Mouse (Mus musculus): Measurements from ENCODE around the gene Sorcs3.

Gene Sorcs3

GRCm38 (mm10) chr19:48700111-48700658 lies 494.4 kb downstream of the Sorcs3 start:
- in situ Hi-C loops (cut with MboI, MseI), result no loop called here

DNA sequence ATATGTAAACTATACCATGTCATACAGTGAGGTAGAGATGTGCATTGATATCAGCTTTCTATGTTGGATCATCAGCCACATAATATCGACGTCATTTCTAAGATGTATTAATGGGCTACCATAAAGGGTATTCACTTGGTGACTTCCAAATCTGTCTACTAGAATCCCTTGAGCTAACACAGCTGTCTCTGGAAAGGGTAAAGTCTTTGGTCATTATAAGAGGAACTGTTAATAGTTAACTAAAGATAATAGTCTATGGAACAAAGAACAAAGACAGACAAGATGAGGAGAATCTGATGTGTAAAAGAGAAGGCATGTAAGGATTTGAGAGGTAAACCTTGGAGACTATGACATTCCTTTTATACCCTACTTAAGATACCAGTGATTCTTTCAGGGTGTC lies 497.9 kb downstream of the Sorcs3 start:
- in situ Hi-C loops (cut with MboI, MseI), result no loop called here

DNA sequence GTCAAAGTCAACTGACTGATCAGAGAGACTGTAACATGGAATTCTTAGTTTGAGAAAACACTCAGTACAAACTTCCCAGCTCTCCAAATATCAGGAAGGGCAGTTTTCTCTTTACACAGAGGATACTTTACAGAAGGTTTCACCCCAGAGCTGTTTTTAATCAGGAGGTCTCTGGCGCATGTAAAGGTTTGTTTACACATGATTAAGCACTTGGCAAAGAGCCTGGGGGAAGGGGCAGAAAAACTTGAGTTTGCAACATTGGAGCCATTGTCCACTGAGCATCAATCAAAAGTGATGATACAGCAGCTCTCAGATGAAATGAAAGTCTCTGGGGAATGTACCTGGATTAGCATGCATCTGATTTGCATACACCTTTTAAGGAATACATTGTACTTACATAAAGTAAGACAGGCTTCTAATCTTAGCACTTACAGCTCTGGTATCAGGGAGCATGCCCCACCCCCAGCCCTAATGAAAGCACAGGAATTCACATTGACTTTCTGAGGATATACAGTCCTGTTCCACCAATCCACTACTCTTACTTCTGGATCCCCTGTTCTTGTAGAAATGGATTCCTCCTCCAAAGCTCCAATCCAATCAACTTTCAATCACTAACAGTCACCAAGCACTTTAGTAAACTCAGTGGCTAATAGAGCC lies 500.6 kb downstream of the Sorcs3 start:
- in situ Hi-C loops (cut with MboI, MseI), result no loop called here

DNA sequence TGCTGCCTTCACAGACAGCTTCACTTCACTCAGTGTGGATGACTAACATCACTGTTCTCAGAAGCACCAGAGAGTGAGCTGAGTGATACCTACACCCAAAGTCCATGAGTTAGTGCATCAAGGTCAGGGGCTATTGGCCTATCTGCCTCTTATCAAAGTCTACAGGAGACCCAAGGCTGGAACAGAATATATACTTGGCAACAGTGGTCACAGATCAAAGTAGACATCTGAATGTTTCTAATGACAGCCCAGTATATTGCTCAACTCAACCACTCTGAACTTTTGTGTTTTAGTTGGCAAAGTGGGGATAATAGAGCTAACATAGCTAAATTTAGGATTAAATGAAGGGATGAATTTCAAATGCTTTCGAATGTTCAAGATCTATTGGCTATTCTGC lies 501.1 kb downstream of the Sorcs3 start:
- in situ Hi-C loops (cut with MboI, MseI), result no loop called here

DNA sequence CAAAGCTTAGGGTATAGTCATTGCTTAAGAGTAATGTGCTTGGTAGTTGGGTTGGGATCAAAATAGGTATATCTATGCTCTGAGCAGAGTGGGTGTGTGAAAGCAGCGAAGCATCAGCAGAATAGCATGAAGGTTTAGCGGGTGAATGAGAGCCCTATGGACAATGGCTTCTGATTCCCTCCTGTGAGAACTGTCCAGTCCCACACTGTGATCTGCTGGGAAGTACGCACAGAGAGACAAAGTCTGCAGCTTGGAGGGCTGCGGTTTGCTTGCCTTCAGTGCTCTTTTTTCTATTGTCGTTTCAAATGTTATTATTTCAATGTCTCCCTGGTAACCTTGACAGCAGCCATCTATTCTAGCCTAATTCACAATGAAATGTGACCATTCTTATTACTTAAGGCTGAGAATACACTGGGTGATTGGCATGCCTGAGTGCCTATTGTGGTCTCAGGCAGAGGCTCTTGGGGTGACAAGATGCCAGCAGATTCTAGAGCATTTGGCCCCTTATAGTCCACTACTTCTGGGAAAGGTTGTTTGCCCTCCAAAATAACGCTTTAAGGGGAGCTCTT lies 520.1 kb downstream of the Sorcs3 start:
- in situ Hi-C loops (cut with MboI, MseI), result no loop called here

GRCm38 (mm10) chr19:48727048-48727447 lies 521.2 kb downstream of the Sorcs3 start:
- in situ Hi-C loops (cut with MboI, MseI), result no loop called here

- in situ Hi-C loops (cut with MboI, MseI), result no loop called here
These were observed 521.8 kb downstream of the Sorcs3 start for GRCm38 (mm10) chr19:48727601-48728000.

GRCm38 (mm10) chr19:48731731-48732130 lies 525.9 kb downstream of the Sorcs3 start:
- in situ Hi-C loops (cut with MboI, MseI), result no loop called here

GRCm38 (mm10) chr19:48734370-48734769 lies 528.5 kb downstream of the Sorcs3 start:
- in situ Hi-C loops (cut with MboI, MseI), result no loop called here

- in situ Hi-C loops (cut with MboI, MseI), result no loop called here
These were observed 531.7 kb downstream of the Sorcs3 start for GRCm38 (mm10) chr19:48737554-48737953.

- in situ Hi-C loops (cut with MboI, MseI), result no loop called here
These were observed 549.3 kb downstream of the Sorcs3 start for GRCm38 (mm10) chr19:48755156-48755555.

DNA sequence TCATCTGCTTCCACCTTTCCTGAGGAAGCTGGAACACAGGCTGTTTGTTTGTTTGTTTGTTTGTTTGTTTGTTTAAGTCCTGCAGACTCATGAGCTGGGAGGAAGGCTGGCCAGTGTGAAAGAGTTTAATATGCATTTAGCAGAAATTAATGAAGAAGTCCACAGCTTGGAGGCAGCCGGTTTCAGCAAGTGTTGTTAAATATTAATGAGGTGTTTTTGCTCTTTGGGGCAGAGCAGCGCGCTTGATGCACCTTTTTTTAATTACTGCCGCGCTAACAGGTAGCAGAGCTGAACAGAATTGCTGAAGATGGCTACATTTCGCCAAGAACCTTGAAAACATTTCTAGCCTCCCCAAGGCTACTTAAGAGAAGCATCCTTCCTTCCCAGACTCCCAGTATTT lies 551.0 kb downstream of the Sorcs3 start:
- in situ Hi-C loops (cut with MboI, MseI), result no loop called here

DNA sequence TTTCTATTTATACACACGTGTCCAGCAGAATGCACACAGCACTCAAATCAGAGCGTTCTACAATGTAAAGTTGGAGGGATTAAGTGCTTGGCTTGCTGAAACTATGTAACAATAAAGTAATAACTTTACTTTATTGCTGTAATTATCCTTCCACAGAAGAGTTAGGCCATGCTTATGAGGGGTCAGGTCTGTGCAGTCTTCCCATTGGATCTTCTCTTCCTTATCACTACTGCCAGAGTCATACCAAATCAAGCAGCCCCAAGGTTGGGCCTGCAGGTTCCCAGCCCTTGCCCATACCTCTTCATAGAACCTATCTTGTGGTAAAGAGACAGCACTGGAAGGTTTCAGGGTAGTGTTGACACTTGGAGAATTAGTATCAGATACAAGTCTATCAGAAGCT lies 560.7 kb downstream of the Sorcs3 start:
- in situ Hi-C loops (cut with MboI, MseI), result no loop called here

DNA sequence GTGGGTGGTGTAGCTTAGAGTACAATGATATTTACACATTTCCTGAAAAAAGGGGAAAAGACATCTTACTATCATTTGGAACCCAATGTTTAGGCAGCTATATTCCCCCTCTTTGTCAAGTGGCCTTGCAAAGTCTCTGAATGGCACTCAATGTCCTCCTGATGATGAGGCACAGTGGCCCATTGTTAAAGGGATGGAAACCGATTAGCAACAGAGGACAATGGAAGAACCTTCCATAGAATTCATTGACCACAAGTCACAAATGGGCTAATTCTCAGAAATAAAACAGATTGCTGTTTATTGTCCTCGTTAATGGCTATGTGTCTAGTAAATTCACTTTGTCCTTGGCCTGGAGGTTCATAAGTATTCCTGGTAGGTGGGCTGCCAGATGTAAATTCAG lies 565.7 kb downstream of the Sorcs3 start:
- in situ Hi-C loops (cut with MboI, MseI), result no loop called here

DNA sequence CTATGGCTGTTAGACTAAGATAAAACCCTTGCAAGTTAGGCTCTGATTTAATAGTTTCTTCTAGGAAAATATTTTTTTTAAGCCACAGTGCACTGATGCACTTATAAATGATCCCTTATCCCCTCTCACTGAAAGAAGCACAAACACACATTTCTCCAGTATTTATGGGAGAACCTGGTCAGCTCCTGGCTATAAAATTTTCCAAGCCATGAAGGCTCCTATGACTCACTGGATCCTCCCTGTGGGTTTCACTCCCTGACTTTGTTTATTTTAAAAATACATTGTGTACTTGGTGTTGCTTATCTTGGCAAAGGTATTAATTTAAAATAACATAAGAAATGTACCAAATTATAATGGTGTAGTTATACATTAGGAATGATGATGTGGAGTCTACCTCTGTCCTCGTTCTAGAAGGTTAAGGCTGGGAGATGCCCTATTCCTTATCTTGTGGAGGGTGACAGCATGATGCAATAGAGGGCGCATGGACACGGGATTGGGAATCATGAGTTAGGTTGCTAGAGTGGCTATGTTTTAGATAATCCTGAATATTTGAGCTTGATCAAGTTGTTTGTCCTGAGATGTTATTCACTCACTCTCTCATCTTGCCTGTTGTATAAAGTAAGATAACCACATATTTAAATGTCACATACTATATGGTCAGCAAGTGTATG lies 573.4 kb downstream of the Sorcs3 start:
- in situ Hi-C loops (cut with MboI, MseI), result no loop called here

DNA sequence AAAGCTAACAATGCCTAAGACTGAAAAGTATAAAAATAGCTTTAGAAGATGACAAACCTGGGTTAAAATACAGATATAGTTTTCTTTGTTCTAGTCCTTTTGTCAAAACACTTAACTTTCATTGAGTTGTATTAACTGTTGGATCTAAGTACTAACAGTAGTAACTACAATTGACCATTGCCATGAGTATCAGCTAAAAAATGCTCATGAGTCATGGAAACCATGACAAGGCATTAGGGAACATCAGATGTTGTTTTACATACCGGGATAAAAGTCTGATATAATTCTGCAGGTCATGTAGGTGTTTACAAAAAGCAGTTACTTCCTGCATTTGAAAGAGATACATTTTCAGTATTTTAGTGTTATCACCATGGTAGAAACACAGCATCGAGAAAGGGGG lies 575.0 kb downstream of the Sorcs3 start:
- in situ Hi-C loops (cut with MboI, MseI), result no loop called here

DNA sequence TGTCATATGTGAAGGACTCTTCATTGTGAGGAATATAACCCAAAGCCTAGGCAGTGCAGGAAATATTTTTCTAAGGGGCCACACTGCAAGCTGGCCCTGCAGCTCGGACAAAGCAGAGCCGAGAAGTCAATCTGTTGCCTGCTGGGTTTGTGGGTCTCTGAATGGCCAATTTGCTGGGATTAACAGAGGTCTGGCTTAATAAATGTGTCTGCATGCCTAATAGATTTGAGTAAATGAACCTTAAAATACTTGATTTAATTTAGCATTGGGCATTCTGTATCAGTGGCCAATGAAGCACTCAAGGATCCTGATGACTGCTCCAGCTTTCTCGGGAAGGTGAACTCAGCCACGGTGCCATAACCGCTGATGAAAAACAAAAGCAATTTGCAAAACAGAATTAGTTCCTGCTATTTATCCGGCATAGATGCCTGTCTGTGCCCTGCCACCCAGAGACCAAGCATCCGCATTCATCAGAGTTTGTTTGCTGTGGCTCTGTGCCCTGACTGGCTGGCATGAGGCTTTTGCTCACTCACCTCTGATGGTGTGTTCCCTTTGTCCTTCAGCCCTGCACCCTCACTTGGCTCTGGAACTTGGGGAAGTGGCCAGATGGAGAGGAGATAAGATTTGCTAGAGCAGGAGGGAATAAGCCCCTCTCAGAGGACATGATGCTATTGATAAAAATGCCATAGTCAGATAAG lies 576.3 kb downstream of the Sorcs3 start:
- in situ Hi-C loops (cut with MboI, MseI), result no loop called here

- in situ Hi-C loops (cut with MboI, MseI), result no loop called here
These were observed 581.4 kb downstream of the Sorcs3 start for GRCm38 (mm10) chr19:48787269-48787668.

DNA sequence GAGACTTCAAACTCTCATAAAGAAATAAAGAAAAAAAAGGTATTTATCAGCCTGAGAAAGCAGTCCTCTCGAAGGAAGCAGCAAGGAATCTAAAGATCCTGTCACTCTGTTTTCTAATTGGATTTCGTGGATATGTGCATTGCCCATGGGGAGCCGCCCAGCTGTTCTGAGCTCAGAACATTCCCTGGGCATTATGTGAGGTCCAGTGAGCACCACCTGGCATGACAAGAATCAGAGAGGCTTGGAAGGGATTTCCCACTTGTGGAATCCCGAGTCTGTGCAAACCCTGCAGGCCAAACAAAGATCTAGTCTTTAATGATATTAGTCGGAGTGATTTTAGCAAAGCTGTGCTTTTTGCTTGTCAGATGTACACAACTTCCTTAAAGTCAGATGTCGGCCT lies 598.7 kb downstream of the Sorcs3 start:
- in situ Hi-C loops (cut with MboI, MseI), result no loop called here

GRCm38 (mm10) chr19:48811541-48811940 lies 605.7 kb downstream of the Sorcs3 start:
- in situ Hi-C loops (cut with MboI, MseI), result no loop called here

DNA sequence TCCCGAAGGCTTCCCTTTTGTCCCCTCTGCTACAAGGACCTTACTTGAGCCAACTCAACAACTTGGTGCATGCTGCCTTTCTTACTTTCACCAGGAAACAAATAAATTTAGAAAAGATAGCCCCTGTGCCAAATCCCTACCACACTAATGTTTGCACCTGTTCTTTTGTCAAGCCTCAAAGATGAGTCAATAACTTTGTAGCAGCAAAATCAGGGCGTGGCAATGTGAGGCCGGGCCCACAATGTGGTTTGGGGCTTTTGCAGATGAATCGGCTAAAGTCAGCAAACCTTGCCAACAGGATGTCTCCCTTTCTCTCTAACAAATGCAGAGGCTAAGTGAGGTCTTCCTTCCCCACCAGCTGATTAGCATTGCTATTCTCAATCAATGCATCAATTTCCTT lies 608.0 kb downstream of the Sorcs3 start:
- in situ Hi-C loops (cut with MboI, MseI), result no loop called here

DNA sequence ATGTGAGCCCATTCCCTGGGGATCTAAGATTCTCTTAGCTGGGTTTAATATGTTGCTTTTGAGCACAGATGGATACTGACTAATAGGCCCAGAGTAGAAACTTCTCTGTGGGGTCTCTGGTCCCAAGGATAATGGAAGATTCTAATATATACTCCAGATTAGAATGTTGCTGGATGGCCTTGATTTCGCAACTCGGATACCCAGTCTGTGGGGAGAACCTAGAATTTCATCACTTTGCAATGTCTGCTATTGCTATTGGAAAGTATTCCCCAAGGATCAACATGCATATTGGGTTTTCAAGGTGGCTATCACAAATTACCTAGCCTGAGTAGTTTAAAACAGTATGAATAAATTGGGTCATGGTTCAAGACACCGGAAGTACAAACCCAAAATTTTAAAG lies 609.2 kb downstream of the Sorcs3 start:
- in situ Hi-C loops (cut with MboI, MseI), result no loop called here
